Mouse (Mus musculus): ENCODE results near the gene Scn9a.

Gene Scn9a

GRCm38 (mm10) chr2:66463916-66464315 lies 170.8 kb downstream of the Scn9a start:
- DNase-seq (ENCODE audit: low spot score), result no peak

GRCm38 (mm10) chr2:66462458-66462857 lies 172.3 kb downstream of the Scn9a start:
- DNase-seq (ENCODE audit: low spot score), result no peak

- DNase-seq (ENCODE audit: low spot score), result no peak
These were observed 194.1 kb downstream of the Scn9a start, which contains the start of gene Scn1a for GRCm38 (mm10) chr2:66440711-66441110. Scn1a (minus strand) TSS chr2:66440840.

- DNase-seq (ENCODE audit: low spot score), result no peak
These were observed 194.8 kb downstream of the Scn9a start for GRCm38 (mm10) chr2:66439764-66440471.

- DNase-seq (ENCODE audit: low spot score), result no peak
These were observed 198.5 kb downstream of the Scn9a start for GRCm38 (mm10) chr2:66436286-66436685.

Measured in testis, postnatal 10 days (tissue).